In genomic region chr6:51178061-51178791, GRCm38 (mm10) we compare ENCODE assay signal across 8 mouse cellular contexts.
A peak's percentile ranks its signal among the peaks of the same experiment; 100 is the strongest.
DNase-seq lines count a peak whose midpoint lies in the region; ATAC-seq and TF ChIP-seq lines count a peak whose summit lies in the region.

No protein-coding gene starts in this region.

- peak; percentile 87 for ATAC-seq in erythroid progenitor cell, adult 5-6 weeks (replicated peaks; ENCODE audit: low FRiP score, poor library complexity, severe bottlenecking)
- peak; percentile 98 for ATAC-seq in heart, embryonic 15.5 days (replicated peaks; ENCODE audit: insufficient number of reproducible peaks, insufficient read depth, low FRiP score, low read depth)
- ATAC-seq in kidney, postnatal 0 days (replicated peaks; ENCODE audit: low FRiP score, low read depth) = peak; percentile 98
- ATAC-seq in megakaryocyte, adult 5-6 weeks (ENCODE audit: poor library complexity, severe bottlenecking) = peak; percentile 94

- H3K27me3 ChIP-seq in heart, embryonic 15.5 days = peaks cover 61% of the 10 kb centered on the region
- peaks cover 28% of the 10 kb centered on the region for H3K27me3 ChIP-seq in kidney, postnatal 0 days (ENCODE audit: insufficient read depth, low read length)

- H3K27ac ChIP-seq in heart, embryonic 15.5 days = no peak overlapping the region
- no peak overlapping the region for H3K27ac ChIP-seq in kidney, postnatal 0 days
- H3K27ac ChIP-seq in layer of hippocampus, adult 2 months = no peak overlapping the region

- DNase-seq in CD4-positive helper T cell, adult 2 months (ENCODE audit: low read depth, low spot score) = peak; percentile 89
- DNase-seq in ZHBTc4 (ENCODE audit: low read depth, low spot score) = peak; percentile 100
- DNase-seq in kidney, postnatal 0 days (ENCODE audit: low spot score) = peak; percentile 100
- peak; percentile 72 to 79 for DNase-seq in spleen, postnatal 36 days (ENCODE audit: low spot score in 2 of 2)
- no peak for DNase-seq in layer of hippocampus, adult 2 months (ENCODE audit: low spot score in 2 of 2)

- H3K9me3 ChIP-seq in heart, embryonic 15.5 days (replicated peaks) = no peaks in the 10 kb centered on the region
- H3K9me3 ChIP-seq in kidney, postnatal 0 days (replicated peaks; ENCODE audit: low read length) = no peaks in the 10 kb centered on the region

- under 1% methylated on average over 31 of the region's 34 CpGs for WGBS in heart, embryonic 15.5 days
- WGBS in kidney, postnatal 0 days = under 1% methylated on average over 33 of the region's 34 CpGs

- H3K4me1 ChIP-seq in heart, embryonic 15.5 days (replicated peaks) = peaks cover 21% of the 10 kb centered on the region
- peaks cover 12% of the 10 kb centered on the region for H3K4me1 ChIP-seq in kidney, postnatal 0 days (replicated peaks; ENCODE audit: insufficient read depth, low read length)

- peak overlapping the region; percentile 67 for H3K4me2 ChIP-seq in heart, embryonic 15.5 days
- peak overlapping the region; percentile 58 for H3K4me2 ChIP-seq in kidney, postnatal 0 days (ENCODE audit: low read length)

- H3K4me3 ChIP-seq in heart, embryonic 15.5 days = peak overlapping the region; percentile 46
- peak overlapping the region; percentile 31 for H3K4me3 ChIP-seq in kidney, postnatal 0 days (replicated peaks; ENCODE audit: low read depth, low read length)
- no peak overlapping the region for H3K4me3 ChIP-seq in layer of hippocampus, adult 2 months

- no peaks in the 10 kb centered on the region for H3K36me3 ChIP-seq in heart, embryonic 15.5 days
- no peaks in the 10 kb centered on the region for H3K36me3 ChIP-seq in kidney, postnatal 0 days (ENCODE audit: insufficient read depth, low read length)

- no peak overlapping the region for H3K9ac ChIP-seq in heart, embryonic 15.5 days
- no peak overlapping the region for H3K9ac ChIP-seq in kidney, postnatal 0 days (ENCODE audit: low read depth, low read length)

- no peak for TF ChIP-seq CTCF in kidney, postnatal 0 days (IDR thresholded peaks at IDR 0.05; ENCODE audit: low read depth)
- TF ChIP-seq CTCF in layer of hippocampus, adult 2 months (conservative IDR thresholded peaks at IDR 0.05) = no peak

Comparison
In these comparisons a context has a peak if more than half of its experiments do, and no peak if none do; other contexts are left out.
1. DNase-seq: peak in CD4-positive helper T cell, adult 2 months (single experiment), ZHBTc4 (single experiment), kidney, postnatal 0 days (single experiment) and spleen, postnatal 36 days (2 of 2); none in layer of hippocampus, adult 2 months (0 of 2).
2. Peak in every context shown above with its lines, with median percentiles within 50 percentile points of each other: ATAC-seq.